Comparison of ENCODE assay signal across 26 mouse cellular contexts in the genomic region with DNA sequence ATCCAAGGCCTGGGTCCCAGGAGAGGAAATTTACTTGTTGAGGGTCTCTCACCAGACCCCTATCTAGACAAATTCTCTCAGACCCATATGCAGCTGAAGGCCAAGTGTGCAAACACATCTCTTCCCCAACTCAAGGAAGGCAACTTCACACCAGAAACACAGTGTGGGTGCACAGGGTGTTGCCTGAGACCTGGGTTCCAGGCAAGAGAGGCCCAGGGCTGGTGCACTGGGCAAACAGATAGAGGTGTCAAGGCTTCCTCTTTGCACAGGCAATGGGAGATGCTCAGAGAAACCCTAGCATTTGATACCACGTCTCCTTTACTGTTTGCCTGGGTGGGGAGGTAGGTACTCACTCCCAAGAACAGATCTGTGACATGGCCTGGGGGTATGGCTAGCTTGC. TPM values are rescaled to one million over a fixed set of nuclear protein-coding genes. Genes with fewer than 3 reads are reported as not detected.
DNase-seq lines count a peak whose midpoint lies in the region; ATAC-seq and TF ChIP-seq lines count a peak whose summit lies in the region.
"Had no signal": no experiment of that assay in that cellular context is flagged by ENCODE, and none has a peak within 500 bp of the region (broad histone marks: within the 10 kb centered on the region; RNA-seq: fewer than 3 reads in every experiment).

No protein-coding gene starts in this region.

- TF ChIP-seq EP300 in ES-Bruce4 (IDR thresholded peaks at IDR 0.05; ENCODE audit: insufficient read depth, low read depth, low read length) = no peak

- peaks cover 16% of the 10 kb centered on the region for H3K4me1 ChIP-seq in ES-Bruce4 (ENCODE audit: control insufficient read depth, insufficient read depth, low read length)
- H3K4me1 ChIP-seq in liver, embryonic 11.5 days (replicated peaks; ENCODE audit: control insufficient read depth, insufficient read depth, low read length) = peaks cover 38% of the 10 kb centered on the region
- H3K4me1 ChIP-seq in liver, embryonic 16.5 days (ENCODE audit: control insufficient read depth, low read depth, low read length) = peaks cover 70% of the 10 kb centered on the region

- H3K9me3 ChIP-seq in ES-Bruce4 (replicated peaks; ENCODE audit: control insufficient read depth, insufficient read depth, low read length, poor library complexity, severe bottlenecking) = no peaks in the 10 kb centered on the region
- H3K9me3 ChIP-seq in liver, embryonic 11.5 days (ENCODE audit: control insufficient read depth, low read length) = no peaks in the 10 kb centered on the region
- H3K9me3 ChIP-seq in liver, embryonic 16.5 days (replicated peaks; ENCODE audit: control insufficient read depth, low read length) = no peaks in the 10 kb centered on the region
- H3K9me3 ChIP-seq: embryonic facial prominence, embryonic 10.5 days; embryonic facial prominence, embryonic 15.5 days; forebrain, embryonic 10.5 days; forebrain, embryonic 15.5 days; G1E; kidney, embryonic 15.5 days; midbrain, embryonic 12.5 days had no signal

- H3K27me3 ChIP-seq in ES-Bruce4 (ENCODE audit: control insufficient read depth, insufficient read depth, low read length, poor library complexity, severe bottlenecking) = no peaks in the 10 kb centered on the region
- no peaks in the 10 kb centered on the region for H3K27me3 ChIP-seq in liver, embryonic 11.5 days (replicated peaks; ENCODE audit: control insufficient read depth, insufficient read depth, low read length)
- H3K27me3 ChIP-seq in liver, embryonic 16.5 days (ENCODE audit: control insufficient read depth, insufficient read depth, low read depth, low read length) = no peaks in the 10 kb centered on the region
- H3K27me3 ChIP-seq: embryonic facial prominence, embryonic 15.5 days; forebrain, embryonic 15.5 days; kidney, embryonic 15.5 days had no signal

- TF ChIP-seq CTCF in ES-Bruce4 (IDR thresholded peaks at IDR 0.05; ENCODE audit: low read depth, low read length) = no peak

- TF ChIP-seq POLR2A in ES-Bruce4 (IDR thresholded peaks at IDR 0.05; ENCODE audit: insufficient read depth, low read length) = no peak

- peak; percentile 42 for DNase-seq in c-Kit-positive CD71-positive TER-119-positive erythroid progenitor cells, embryonic 14.5 days (ENCODE audit: low spot score)
- no peak for DNase-seq in liver, embryonic 11.5 days (ENCODE audit: low spot score)
- DNase-seq in adrenal gland, adult 18-20 months (ENCODE audit: low spot score in 2 of 2) = no peak
- no peak for DNase-seq in embryo, embryonic 10 days (ENCODE audit: low spot score)
- DNase-seq in testis, postnatal 14 days (ENCODE audit: low spot score) = no peak
- DNase-seq: adrenal gland, postnatal 25 days; cerebellum, adult 2 months; cerebellum, postnatal 14 days; gastrocnemius, postnatal 10 days; kidney, adult 18-20 months; kidney, postnatal 36 days; left cerebral cortex, postnatal 4 days; lung, embryonic 14.5 days had no signal

- no peak overlapping the region for H3K4me3 ChIP-seq in ES-Bruce4 (ENCODE audit: low read depth, low read length)
- no peak overlapping the region for H3K4me3 ChIP-seq in liver, embryonic 11.5 days (ENCODE audit: low read depth, low read length)
- H3K4me3 ChIP-seq in liver, embryonic 16.5 days (ENCODE audit: low read depth, low read length) = peak overlapping the region; percentile 23
- H3K4me3 ChIP-seq: embryonic facial prominence, embryonic 10.5 days; embryonic facial prominence, embryonic 15.5 days; forebrain, embryonic 10.5 days; forebrain, embryonic 15.5 days; kidney, embryonic 15.5 days; layer of hippocampus, adult 2 months; left cerebral cortex, adult 2 months; midbrain, embryonic 12.5 days had no signal

- H3K27ac ChIP-seq in ES-Bruce4 (ENCODE audit: insufficient read depth, low read length) = peak overlapping the region; percentile 95
- peak overlapping the region; percentile 54 for H3K27ac ChIP-seq in liver, embryonic 11.5 days (ENCODE audit: low read depth, low read length)
- H3K27ac ChIP-seq in liver, embryonic 16.5 days (ENCODE audit: low read length) = peak overlapping the region; percentile 91
- H3K27ac ChIP-seq: embryonic facial prominence, embryonic 10.5 days; embryonic facial prominence, embryonic 15.5 days; forebrain, embryonic 10.5 days; forebrain, embryonic 15.5 days; kidney, embryonic 15.5 days; layer of hippocampus, adult 2 months; left cerebral cortex, adult 2 months; midbrain, embryonic 12.5 days had no signal

- H3K9ac ChIP-seq in ES-Bruce4 (ENCODE audit: low read depth, poor library complexity, severe bottlenecking) = peak overlapping the region; percentile 12; the same call in 1 of the 2 replicates
- peak overlapping the region; percentile 34; the same call in 1 of the 2 replicates for H3K9ac ChIP-seq in liver, embryonic 11.5 days (ENCODE audit: low read depth, low read length)
- peak overlapping the region; percentile 58 for H3K9ac ChIP-seq in liver, embryonic 16.5 days (ENCODE audit: low read depth, low read length)
- H3K9ac ChIP-seq: embryonic facial prominence, embryonic 15.5 days; forebrain, embryonic 15.5 days; kidney, embryonic 15.5 days; lung, embryonic 14.5 days; midbrain, embryonic 12.5 days had no signal

- WGBS in liver, embryonic 11.5 days = 68% methylated on average over 1 of the region's 1 CpGs
- 57% methylated on average over 1 of the region's 1 CpGs for WGBS in liver, embryonic 16.5 days (ENCODE audit: insufficient replicate concordance)

- ATAC-seq in liver, embryonic 11.5 days (replicated peaks; ENCODE audit: low FRiP score) = peak; percentile 48
- peak; percentile 61 for ATAC-seq in liver, embryonic 16.5 days (ENCODE audit: low read depth)
- ATAC-seq: CD4-positive, CD25-positive, alpha-beta regulatory T cell, adult 4 months; forebrain, embryonic 15.5 days; hindbrain, embryonic 16.5 days had no signal

- peak overlapping the region; percentile 42 for H3K4me2 ChIP-seq in liver, embryonic 11.5 days
- H3K4me2 ChIP-seq in liver, embryonic 16.5 days (ENCODE audit: low read depth, low read length) = peak overlapping the region; percentile 69
- H3K4me2 ChIP-seq: embryonic facial prominence, embryonic 15.5 days; forebrain, embryonic 15.5 days; kidney, embryonic 15.5 days; lung, embryonic 14.5 days; midbrain, embryonic 12.5 days had no signal

- peaks cover 9% of the 10 kb centered on the region for H3K36me3 ChIP-seq in ES-Bruce4 (ENCODE audit: control insufficient read depth, insufficient read depth, low read length, poor library complexity, severe bottlenecking)
- peaks cover 3% of the 10 kb centered on the region; the same call in 1 of the 2 replicates for H3K36me3 ChIP-seq in liver, embryonic 11.5 days (ENCODE audit: control insufficient read depth, insufficient read depth, low read length)
- H3K36me3 ChIP-seq in liver, embryonic 16.5 days (ENCODE audit: control insufficient read depth, insufficient read depth) = no peaks in the 10 kb centered on the region
- H3K36me3 ChIP-seq: embryonic facial prominence, embryonic 15.5 days; forebrain, embryonic 10.5 days; forebrain, embryonic 15.5 days; midbrain, embryonic 12.5 days had no signal

RNA-seq across cellular contexts. Expression of gene Map2k3, which starts 6.9 kb away (rescaled TPM):
- 22.5 and 26.1 TPM in 2 replicates for polyA plus RNA-seq in ES-Bruce4 (2011; ENCODE audit: insufficient read depth, insufficient read length, low read depth, missing spikeins)
- polyA plus RNA-seq in liver, embryonic 11.5 days (2014; fragmentation: Nextera tagmentation; extraction: Ambion mirVana) = 132 and 136 TPM in 2 replicates
- polyA plus RNA-seq in liver, embryonic 16.5 days (2015; fragmentation: Nextera tagmentation; extraction: Ambion mirVana) = 121 and 134 TPM in 2 replicates
- 100 to 1,000 TPM in 1 of 2 experiments, 10 to 100 TPM in 1; 71.7 to 116 TPM for total RNA-seq in adrenal gland, adult 18-20 months (2021)

RNA-seq across cellular contexts. Expression of gene Natd1, which starts 10.4 kb away (rescaled TPM):
- polyA plus RNA-seq in ES-Bruce4 (2011; ENCODE audit: insufficient read depth, insufficient read length, low read depth, missing spikeins) = 20.5 and 21.6 TPM in 2 replicates
- polyA plus RNA-seq in liver, embryonic 11.5 days (2014; fragmentation: Nextera tagmentation; extraction: Ambion mirVana) = 11.2 and 13.3 TPM in 2 replicates
- polyA plus RNA-seq in liver, embryonic 16.5 days (2015; fragmentation: Nextera tagmentation; extraction: Ambion mirVana) = 9.9 and 14.3 TPM in 2 replicates
- 10 to 100 TPM; 21.6 to 22.9 TPM for total RNA-seq in adrenal gland, adult 18-20 months (2021)

RNA-seq across cellular contexts. Expression of gene Tmem11, which starts 45.9 kb away (rescaled TPM):
- polyA plus RNA-seq in ES-Bruce4 (2011; ENCODE audit: insufficient read depth, insufficient read length, low read depth, missing spikeins) = 46.6 and 54.0 TPM in 2 replicates
- 63.8 and 64.1 TPM in 2 replicates for polyA plus RNA-seq in liver, embryonic 11.5 days (2014; fragmentation: Nextera tagmentation; extraction: Ambion mirVana)
- 23.2 and 23.4 TPM in 2 replicates for polyA plus RNA-seq in liver, embryonic 16.5 days (2015; fragmentation: Nextera tagmentation; extraction: Ambion mirVana)
- total RNA-seq in adrenal gland, adult 18-20 months (2021) = 10 to 100 TPM; 47.8 to 55.9 TPM
